Mouse (Mus musculus): Measurements from ENCODE around the gene Foxo1. TPM values are rescaled to one million over a fixed set of nuclear protein-coding genes. Genes with fewer than 3 reads are reported as not detected.

Foxo1 gene
- polyA plus RNA-seq (2014; fragmentation: Nextera tagmentation; extraction: Ambion mirVana): 2.7 and 3.0 TPM in 2 replicates

GRCm38 (mm10) chr3:52267652-52268486 lies at the start of gene Foxo1:
Foxo1 (plus strand) TSS chr3:52268336.
- under 1% methylated on average over 84 of the region's 85 CpGs for WGBS
- peaks cover 35% of the 10 kb centered on the region for H3K27me3 ChIP-seq (ENCODE audit: control insufficient read depth, insufficient read depth, low read length)

GRCm38 (mm10) chr3:52218864-52219263 lies 49.3 kb upstream of the Foxo1 start:
- no peak for ATAC-seq (ENCODE audit: low FRiP score)
- WGBS: 94% methylated on average over 7 of the region's 7 CpGs
- Histone ChIP-seq H3K9me3 (ENCODE audit: control insufficient read depth, low read length) (no peaks in the 10 kb centered on the region), H3K4me2 (no peak overlapping the region), H3K36me3 (ENCODE audit: control insufficient read depth, insufficient read depth, low read length) (no peaks in the 10 kb centered on the region), H3K27me3 (ENCODE audit: control insufficient read depth, insufficient read depth, low read length) (no peaks in the 10 kb centered on the region), H3K4me1 (ENCODE audit: control insufficient read depth, insufficient read depth, low read length) (no peaks in the 10 kb centered on the region), H3K27ac (ENCODE audit: low read depth, low read length) (no peak overlapping the region), H3K9ac (ENCODE audit: low read length) (no peak overlapping the region), H3K4me3 (ENCODE audit: low read depth, low read length) (no peak overlapping the region)
- no peak for DNase-seq (ENCODE audit: low spot score, missing footprints)

More at GRCm38 (mm10) chr3:52267652-52268486, at the start of gene Foxo1:
- Histone ChIP-seq H3K9ac (ENCODE audit: low read length) (peak within 1 kb of the TSS; percentile 71), H3K4me3 (ENCODE audit: low read depth, low read length) (peak within 1 kb of the TSS; percentile 75), H3K36me3 (ENCODE audit: control insufficient read depth, insufficient read depth, low read length) (no peaks in the 10 kb centered on the region), H3K4me1 (ENCODE audit: control insufficient read depth, insufficient read depth, low read length) (peaks cover 23% of the 10 kb centered on the region), H3K27ac (ENCODE audit: low read depth, low read length) (no peak within 1 kb of the TSS), H3K9me3 (ENCODE audit: control insufficient read depth, low read length) (no peaks in the 10 kb centered on the region), H3K4me2 (peak within 1 kb of the TSS; percentile 95)
- ATAC-seq (ENCODE audit: low FRiP score) (peak; percentile 94), DNase-seq (ENCODE audit: low spot score, missing footprints) (peak; percentile 100)

- no peak overlapping the region for H3K4me3 ChIP-seq (ENCODE audit: low read depth, low read length)
- H3K4me1 ChIP-seq (ENCODE audit: control insufficient read depth, insufficient read depth, low read length): no peaks in the 10 kb centered on the region
- ATAC-seq (ENCODE audit: low FRiP score) (no peak), DNase-seq (ENCODE audit: low spot score, missing footprints) (no peak)
- H3K27me3 ChIP-seq (ENCODE audit: control insufficient read depth, insufficient read depth, low read length): no peaks in the 10 kb centered on the region
- no peaks in the 10 kb centered on the region for H3K36me3 ChIP-seq (ENCODE audit: control insufficient read depth, insufficient read depth, low read length)
- 86% methylated on average over 3 of the region's 3 CpGs for WGBS
- H3K9me3 ChIP-seq (ENCODE audit: control insufficient read depth, low read length): no peaks in the 10 kb centered on the region
- H3K27ac ChIP-seq (ENCODE audit: low read depth, low read length): no peak overlapping the region
- no peak overlapping the region for H3K4me2 ChIP-seq
- H3K9ac ChIP-seq (ENCODE audit: low read length): no peak overlapping the region
Observed at GRCm38 (mm10) chr3:52221082-52221481, 47.1 kb upstream of the Foxo1 start.

- ATAC-seq (ENCODE audit: low FRiP score): no peak
- H3K4me2 ChIP-seq: no peak overlapping the region
- no peaks in the 10 kb centered on the region for H3K27me3 ChIP-seq (ENCODE audit: control insufficient read depth, insufficient read depth, low read length)
- no peak overlapping the region for H3K4me3 ChIP-seq (ENCODE audit: low read depth, low read length)
- no peak for DNase-seq (ENCODE audit: low spot score, missing footprints)
- H3K27ac ChIP-seq (ENCODE audit: low read depth, low read length): no peak overlapping the region
- H3K9ac ChIP-seq (ENCODE audit: low read length): no peak overlapping the region
- 78% methylated on average over 5 of the region's 5 CpGs for WGBS
- no peaks in the 10 kb centered on the region for H3K4me1 ChIP-seq (ENCODE audit: control insufficient read depth, insufficient read depth, low read length)
- H3K36me3 ChIP-seq (ENCODE audit: control insufficient read depth, insufficient read depth, low read length): no peaks in the 10 kb centered on the region
- no peaks in the 10 kb centered on the region for H3K9me3 ChIP-seq (ENCODE audit: control insufficient read depth, low read length)
Observed at GRCm38 (mm10) chr3:52221931-52222330, 46.2 kb upstream of the Foxo1 start.

GRCm38 (mm10) chr3:52236488-52236887 lies 31.6 kb upstream of the Foxo1 start:
- WGBS: 87% methylated on average over 4 of the region's 4 CpGs
- ATAC-seq (ENCODE audit: low FRiP score): no peak
- no peaks in the 10 kb centered on the region for H3K36me3 ChIP-seq (ENCODE audit: control insufficient read depth, insufficient read depth, low read length)

GRCm38 (mm10) chr3:52237136-52237535 lies 31.0 kb upstream of the Foxo1 start:
- ATAC-seq (ENCODE audit: low FRiP score): no peak
- no peak overlapping the region for H3K9ac ChIP-seq (ENCODE audit: low read length)
- H3K4me1 ChIP-seq (ENCODE audit: control insufficient read depth, insufficient read depth, low read length): no peaks in the 10 kb centered on the region
- WGBS: 90% methylated on average over 3 of the region's 3 CpGs
- no peak overlapping the region for H3K4me3 ChIP-seq (ENCODE audit: low read depth, low read length)
- no peaks in the 10 kb centered on the region for H3K36me3 ChIP-seq (ENCODE audit: control insufficient read depth, insufficient read depth, low read length)
- H3K4me2 ChIP-seq: no peak overlapping the region
- no peak for DNase-seq (ENCODE audit: low spot score, missing footprints)
- H3K9me3 ChIP-seq (ENCODE audit: control insufficient read depth, low read length): no peaks in the 10 kb centered on the region
- no peaks in the 10 kb centered on the region for H3K27me3 ChIP-seq (ENCODE audit: control insufficient read depth, insufficient read depth, low read length)
- H3K27ac ChIP-seq (ENCODE audit: low read depth, low read length): no peak overlapping the region

More at GRCm38 (mm10) chr3:52236488-52236887, 31.6 kb upstream of the Foxo1 start:
- no peak overlapping the region for H3K9ac ChIP-seq (ENCODE audit: low read length)
- H3K4me2 ChIP-seq: no peak overlapping the region
- no peak for DNase-seq (ENCODE audit: low spot score, missing footprints)
- H3K4me1 ChIP-seq (ENCODE audit: control insufficient read depth, insufficient read depth, low read length): no peaks in the 10 kb centered on the region
- no peaks in the 10 kb centered on the region for H3K27me3 ChIP-seq (ENCODE audit: control insufficient read depth, insufficient read depth, low read length)
- no peaks in the 10 kb centered on the region for H3K9me3 ChIP-seq (ENCODE audit: control insufficient read depth, low read length)
- H3K27ac ChIP-seq (ENCODE audit: low read depth, low read length): no peak overlapping the region
- H3K4me3 ChIP-seq (ENCODE audit: low read depth, low read length): no peak overlapping the region

GRCm38 (mm10) chr3:52241062-52241461 lies 27.1 kb upstream of the Foxo1 start:
- Histone ChIP-seq H3K4me1 (ENCODE audit: control insufficient read depth, insufficient read depth, low read length) (no peaks in the 10 kb centered on the region), H3K27ac (ENCODE audit: low read depth, low read length) (no peak overlapping the region), H3K36me3 (ENCODE audit: control insufficient read depth, insufficient read depth, low read length) (no peaks in the 10 kb centered on the region), H3K4me2 (no peak overlapping the region), H3K4me3 (ENCODE audit: low read depth, low read length) (no peak overlapping the region), H3K9ac (ENCODE audit: low read length) (no peak overlapping the region), H3K9me3 (ENCODE audit: control insufficient read depth, low read length) (no peaks in the 10 kb centered on the region), H3K27me3 (ENCODE audit: control insufficient read depth, insufficient read depth, low read length) (no peaks in the 10 kb centered on the region)
- 84% methylated on average over 5 of the region's 5 CpGs for WGBS
- ATAC-seq (ENCODE audit: low FRiP score) (no peak), DNase-seq (ENCODE audit: low spot score, missing footprints) (peak; percentile 0)

GRCm38 (mm10) chr3:52242457-52243105 lies 25.6 kb upstream of the Foxo1 start:
- no peaks in the 10 kb centered on the region for H3K4me1 ChIP-seq (ENCODE audit: control insufficient read depth, insufficient read depth, low read length)
- H3K9me3 ChIP-seq (ENCODE audit: control insufficient read depth, low read length): no peaks in the 10 kb centered on the region
- no peaks in the 10 kb centered on the region for H3K27me3 ChIP-seq (ENCODE audit: control insufficient read depth, insufficient read depth, low read length)
- H3K27ac ChIP-seq (ENCODE audit: low read depth, low read length): no peak overlapping the region
- H3K36me3 ChIP-seq (ENCODE audit: control insufficient read depth, insufficient read depth, low read length): no peaks in the 10 kb centered on the region
- WGBS: 44% methylated on average over 6 of the region's 6 CpGs
- no peak overlapping the region for H3K4me3 ChIP-seq (ENCODE audit: low read depth, low read length)
- H3K4me2 ChIP-seq: no peak overlapping the region
- H3K9ac ChIP-seq (ENCODE audit: low read length): no peak overlapping the region
- peak; percentile 96 for DNase-seq (ENCODE audit: low spot score, missing footprints)
- peak; percentile 77 for ATAC-seq (ENCODE audit: low FRiP score)
